Mouse (Mus musculus) gastrocnemius, adult 18-20 months (tissue): ENCODE data around the gene Tmem82. TPM values are rescaled to one million over a fixed set of nuclear protein-coding genes. Genes with fewer than 3 reads are reported as not detected.

Experiments used
- DNase-seq: peaks from one replicate; pipeline ENCODE4 v3.0.0; 2021; ENCODE audit warnings: low spot score
- total RNA-seq, 2 experiments: library from RNA; stranded (reverse); gene quantifications; 2 replicates each; pipeline ENCODE4 v1.2.3; 2021

Tmem82 gene
- total RNA-seq, 2 experiments from 2014 or later, result 0.55 to 0.62 TPM

- peak; percentile 74 for DNase-seq
Measured at GRCm38 (mm10) chr4:141617299-141617698, 1.1 kb downstream of the Tmem82 start.

GRCm38 (mm10) chr4:141616811-141617210 is 1.6 kb downstream of the Tmem82 start:
- DNase-seq, result no peak

GRCm38 (mm10) chr4:141614946-141615345 is 3.5 kb downstream of the Tmem82 start:
- no peak for DNase-seq

GRCm38 (mm10) chr4:141609538-141609937 is 8.9 kb downstream of the Tmem82 start:
- DNase-seq, result no peak

GRCm38 (mm10) chr4:141605861-141606260 is 12.6 kb downstream of the Tmem82 start, which contains the start of gene Fblim1:
TSS of gene Fblim1 (minus strand) at chr4:141606096.
- DNase-seq, result no peak

- no peak for DNase-seq
Measured at GRCm38 (mm10) chr4:141605421-141605820, 13.0 kb downstream of the Tmem82 start.

GRCm38 (mm10) chr4:141604493-141604892 is 13.9 kb downstream of the Tmem82 start:
- DNase-seq, result no peak

GRCm38 (mm10) chr4:141603921-141604320 is 14.5 kb downstream of the Tmem82 start:
- no peak for DNase-seq

GRCm38 (mm10) chr4:141602523-141603223 is 15.8 kb downstream of the Tmem82 start:
- DNase-seq, result no peak

- DNase-seq, result no peak
Measured at GRCm38 (mm10) chr4:141601148-141601862, 17.1 kb downstream of the Tmem82 start.

- no peak for DNase-seq
Measured at GRCm38 (mm10) chr4:141600364-141600763, 18.1 kb downstream of the Tmem82 start.

GRCm38 (mm10) chr4:141599251-141600141 is 18.9 kb downstream of the Tmem82 start:
- DNase-seq, result no peak

GRCm38 (mm10) chr4:141598894-141599250 is 19.6 kb downstream of the Tmem82 start:
- no peak for DNase-seq

- no peak for DNase-seq
Measured at GRCm38 (mm10) chr4:141598199-141598893, 20.1 kb downstream of the Tmem82 start.

GRCm38 (mm10) chr4:141596700-141597328 is 21.6 kb downstream of the Tmem82 start:
- no peak for DNase-seq

- no peak for DNase-seq
Measured at GRCm38 (mm10) chr4:141595605-141596268, 22.7 kb downstream of the Tmem82 start.

GRCm38 (mm10) chr4:141595138-141595537 is 23.3 kb downstream of the Tmem82 start:
- no peak for DNase-seq

- DNase-seq, result no peak
Measured at GRCm38 (mm10) chr4:141591547-141591946, 26.9 kb downstream of the Tmem82 start.

GRCm38 (mm10) chr4:141583919-141584318 is 34.5 kb downstream of the Tmem82 start:
- no peak for DNase-seq

GRCm38 (mm10) chr4:141581051-141581450 is 37.4 kb downstream of the Tmem82 start:
- DNase-seq, result no peak
